Mouse (Mus musculus) neural tube, embryonic 15.5 days (tissue): Measurements from ENCODE around the gene Ube2o. TPM values are rescaled to one million over a fixed set of nuclear protein-coding genes. Genes with fewer than 3 reads are reported as not detected.

Experiments used
- ATAC-seq: fragments of 200-750 bp; cut with Nextera tagmentation; 2 replicates; pipeline ENCODE4 v1.8.0; 2017; ENCODE audit warnings: mild to moderate bottlenecking, moderate TSS enrichment, moderate library complexity; ENCODE audit not compliant: low FRiP score
- H3K27ac ChIP-seq: fragments of 300-500 bp; sonication (generic); replicated peaks from 2 replicates; pipeline ENCODE4 v1.5.1; 2015; ENCODE audit warnings: mild to moderate bottlenecking, inconsistent platforms
- H3K27me3 ChIP-seq: fragments of 300-500 bp; sonication (generic); replicated peaks from 2 replicates; pipeline ENCODE4 v1.6.1; 2015; ENCODE audit warnings: inconsistent platforms
- H3K36me3 ChIP-seq: fragments of 300-500 bp; sonication (generic); 2 replicates; pipeline ENCODE4 v1.6.1; 2015; ENCODE audit warnings: inconsistent platforms
- H3K4me1 ChIP-seq: fragments of 300-500 bp; sonication (generic); 2 replicates; pipeline ENCODE4 v1.6.1; 2015; ENCODE audit warnings: inconsistent platforms
- H3K4me2 ChIP-seq: fragments of 300-500 bp; sonication (generic); 2 replicates; pipeline ENCODE4 v1.6.1; 2015; ENCODE audit warnings: inconsistent platforms, mild to moderate bottlenecking, moderate library complexity
- H3K4me3 ChIP-seq: fragments of 300-500 bp; sonication (generic); replicated peaks from 2 replicates; pipeline ENCODE4 v1.5.1; 2015; ENCODE audit warnings: mild to moderate bottlenecking, inconsistent platforms
- H3K9ac ChIP-seq: fragments of 300-500 bp; sonication (generic); replicated peaks from 2 replicates; pipeline ENCODE4 v1.6.1; 2015; ENCODE audit warnings: mild to moderate bottlenecking, inconsistent platforms
- H3K9me3 ChIP-seq: fragments of 300-500 bp; sonication (generic); replicated peaks from 2 replicates; pipeline ENCODE4 v1.6.1; 2016; ENCODE audit warnings: inconsistent platforms
- WGBS: fragments of 180-500 bp; shearing (Covaris S2); methylation state at CpG from one replicate; pipeline ENCODE4 v1.1.7; 2015; ENCODE audit warnings: mixed read lengths; 5-methylcytosine and 5-hydroxymethylcytosine counted together
- polyA plus RNA-seq: library from polyadenylated mRNA; unstranded; fragments of >200 nt; fragmentation: Nextera tagmentation; extraction: Ambion mirVana; gene quantifications from 2 replicates; pipeline ENCODE4 v1.2.1, GENCODE M21; 2015

The Ube2o gene
- polyA plus RNA-seq, 1 experiment from 2014 or later, result 32.4 TPM

GRCm38 (mm10) chr11:116533341-116534153, 47.7 kb downstream of the Ube2o start:
- ATAC-seq, result peak; percentile 16; the same call in 1 of the 2 replicates
- Histone ChIP-seq H3K36me3 (peaks cover 13% of the 10 kb centered on the region), H3K27ac (no peak overlapping the region), H3K27me3 (peaks cover 57% of the 10 kb centered on the region), H3K9me3 (no peaks in the 10 kb centered on the region), H3K4me3 (peak overlapping the region; percentile 45), H3K9ac (peak overlapping the region; percentile 44), H3K4me1 (peaks cover 41% of the 10 kb centered on the region), H3K4me2 (peak overlapping the region; percentile 95)
- WGBS, result 1% methylated on average over 62 of the region's 63 CpGs

GRCm38 (mm10) chr11:116532810-116533338, 48.4 kb downstream of the Ube2o start:
- Histone ChIP-seq H3K27me3 (peaks cover 57% of the 10 kb centered on the region), H3K4me1 (peaks cover 41% of the 10 kb centered on the region), H3K36me3 (peaks cover 6% of the 10 kb centered on the region; the same call in 1 of the 2 replicates), H3K9me3 (no peaks in the 10 kb centered on the region), H3K4me3 (peak overlapping the region; percentile 45), H3K9ac (peak overlapping the region; percentile 44), H3K27ac (no peak overlapping the region), H3K4me2 (peak overlapping the region; percentile 95)
- ATAC-seq, result peak; percentile 18; the same call in 1 of the 2 replicates
- WGBS, result under 1% methylated on average over 50 of the region's 50 CpGs

- H3K9me3 ChIP-seq, result no peaks in the 10 kb centered on the region
- H3K4me1 ChIP-seq, result peaks cover 41% of the 10 kb centered on the region
- H3K4me2 ChIP-seq, result peak overlapping the region; percentile 95
- H3K4me3 ChIP-seq, result peak overlapping the region; percentile 45
- under 1% methylated on average over 30 of the region's 30 CpGs for WGBS
- no peak for ATAC-seq
- peaks cover 3% of the 10 kb centered on the region; the same call in 1 of the 2 replicates for H3K36me3 ChIP-seq
- peak overlapping the region; percentile 44 for H3K9ac ChIP-seq
- H3K27ac ChIP-seq, result no peak overlapping the region
- H3K27me3 ChIP-seq, result peaks cover 57% of the 10 kb centered on the region
Measured at GRCm38 (mm10) chr11:116532262-116532809, 48.9 kb downstream of the Ube2o start.

- peaks cover 57% of the 10 kb centered on the region for H3K27me3 ChIP-seq
- no peaks in the 10 kb centered on the region for H3K36me3 ChIP-seq
- ATAC-seq, result no peak
- peaks cover 41% of the 10 kb centered on the region for H3K4me1 ChIP-seq
- no peaks in the 10 kb centered on the region for H3K9me3 ChIP-seq
- 3% methylated on average over 48 of the region's 48 CpGs for WGBS
- peak overlapping the region; percentile 95 for H3K4me2 ChIP-seq
- H3K27ac ChIP-seq, result no peak overlapping the region
- peak overlapping the region; percentile 24; the same call in 1 of the 2 replicates for H3K9ac ChIP-seq
- H3K4me3 ChIP-seq, result peak overlapping the region; percentile 45
Measured at GRCm38 (mm10) chr11:116531371-116532191, 49.7 kb downstream of the Ube2o start.

- no peak for ATAC-seq
- Histone ChIP-seq H3K4me3 (peak within 1 kb of the TSS; percentile 45), H3K27ac (no peak within 1 kb of the TSS), H3K4me2 (peak within 1 kb of the TSS; percentile 95), H3K9ac (peak within 1 kb of the TSS; percentile 24; the same call in 1 of the 2 replicates), H3K36me3 (no peaks in the 10 kb centered on the region), H3K4me1 (peaks cover 41% of the 10 kb centered on the region), H3K27me3 (peaks cover 56% of the 10 kb centered on the region), H3K9me3 (no peaks in the 10 kb centered on the region)
- WGBS, result 34% methylated on average over 11 of the region's 11 CpGs
Measured at GRCm38 (mm10) chr11:116530187-116531147, 50.8 kb downstream of the Ube2o start, which contains the start of gene Sphk1. Gene Sphk1 (plus strand): TSS chr11:116530925.

GRCm38 (mm10) chr11:116528636-116529320, 52.5 kb downstream of the Ube2o start:
- ATAC-seq, result no peak
- Histone ChIP-seq H3K4me1 (peaks cover 39% of the 10 kb centered on the region), H3K4me3 (no peak overlapping the region), H3K27me3 (peaks cover 42% of the 10 kb centered on the region), H3K36me3 (no peaks in the 10 kb centered on the region), H3K4me2 (no peak overlapping the region), H3K9ac (no peak overlapping the region), H3K9me3 (no peaks in the 10 kb centered on the region), H3K27ac (no peak overlapping the region)
- 75% methylated on average over 8 of the region's 8 CpGs for WGBS

GRCm38 (mm10) chr11:116523699-116524189, 57.5 kb downstream of the Ube2o start:
- Histone ChIP-seq H3K9me3 (no peaks in the 10 kb centered on the region), H3K9ac (no peak overlapping the region), H3K4me3 (no peak overlapping the region), H3K27me3 (0 out of 2 replicates have a peak, but pooled peaks cover 3% of the 10 kb centered on the region), H3K27ac (no peak overlapping the region), H3K36me3 (no peaks in the 10 kb centered on the region), H3K4me1 (peaks cover 14% of the 10 kb centered on the region), H3K4me2 (no peak overlapping the region)
- 50% methylated on average over 5 of the region's 5 CpGs for WGBS
- ATAC-seq, result no peak

- H3K27me3 ChIP-seq, result 0 out of 2 replicates have a peak, but pooled peaks cover 3% of the 10 kb centered on the region
- no peak for ATAC-seq
- H3K4me1 ChIP-seq, result peaks cover 14% of the 10 kb centered on the region
- no peak overlapping the region for H3K4me3 ChIP-seq
- H3K4me2 ChIP-seq, result no peak overlapping the region
- no peak overlapping the region for H3K9ac ChIP-seq
- WGBS, result 55% methylated on average over 16 of the region's 16 CpGs
- H3K9me3 ChIP-seq, result no peaks in the 10 kb centered on the region
- H3K27ac ChIP-seq, result no peak overlapping the region
- H3K36me3 ChIP-seq, result no peaks in the 10 kb centered on the region
Measured at GRCm38 (mm10) chr11:116522886-116523698, 58.2 kb downstream of the Ube2o start.

- no peak for ATAC-seq
Measured at GRCm38 (mm10) chr11:116522046-116522445, 59.2 kb downstream of the Ube2o start.

More at GRCm38 (mm10) chr11:116522046-116522445, 59.2 kb downstream of the Ube2o start:
- Histone ChIP-seq H3K4me1 (peaks cover 14% of the 10 kb centered on the region), H3K36me3 (no peaks in the 10 kb centered on the region), H3K27ac (no peak overlapping the region), H3K27me3 (0 out of 2 replicates have a peak, but pooled peaks cover 3% of the 10 kb centered on the region), H3K9me3 (no peaks in the 10 kb centered on the region), H3K9ac (no peak overlapping the region), H3K4me2 (no peak overlapping the region), H3K4me3 (no peak overlapping the region)
- 85% methylated on average over 3 of the region's 3 CpGs for WGBS
